In genomic region chr7:139861411-139861810, GRCm38 (mm10) we compare ENCODE assay signal across 9 mouse cellular contexts. TPM values are rescaled to one million over a fixed set of nuclear protein-coding genes. Genes with fewer than 3 reads are reported as not detected.
DNase-seq lines count a peak whose midpoint lies in the region; ATAC-seq and TF ChIP-seq lines count a peak whose summit lies in the region.
"Had no signal": no experiment of that assay in that cellular context is flagged by ENCODE, and none has a peak within 500 bp of the region (broad histone marks: within the 10 kb centered on the region; RNA-seq: fewer than 3 reads in every experiment).

No protein-coding gene starts in this region.

- H3K27ac ChIP-seq in heart, embryonic 11.5 days (ENCODE audit: low read depth, low read length): no peak overlapping the region
- H3K27ac ChIP-seq in layer of hippocampus, adult 2 months: no peak overlapping the region
- H3K27ac ChIP-seq: macrophage had no signal

- no peaks in the 10 kb centered on the region for H3K27me3 ChIP-seq in heart, embryonic 11.5 days (ENCODE audit: control insufficient read depth, insufficient read depth, low read length)

- no peaks in the 10 kb centered on the region for H3K9me3 ChIP-seq in heart, embryonic 11.5 days (replicated peaks; ENCODE audit: control insufficient read depth, low read length)

- WGBS in heart, embryonic 11.5 days (ENCODE audit: insufficient replicate concordance): 23% methylated on average over 3 of the region's 3 CpGs

- no peak for ATAC-seq in heart, embryonic 11.5 days (replicated peaks; ENCODE audit: insufficient number of reproducible peaks, low FRiP score, low TSS enrichment)

- peak; percentile 94 for TF ChIP-seq CTCF in layer of hippocampus, adult 2 months (conservative IDR thresholded peaks at IDR 0.05)

- no peaks in the 10 kb centered on the region for H3K4me1 ChIP-seq in heart, embryonic 11.5 days (ENCODE audit: control insufficient read depth, insufficient read depth, low read length)

- H3K9ac ChIP-seq in heart, embryonic 11.5 days (ENCODE audit: low read depth, low read length): no peak overlapping the region

- no peaks in the 10 kb centered on the region for H3K36me3 ChIP-seq in heart, embryonic 11.5 days (ENCODE audit: control insufficient read depth, insufficient read depth, low read length)

- no peak overlapping the region for H3K4me3 ChIP-seq in heart, embryonic 11.5 days (ENCODE audit: low read depth, low read length)
- no peak overlapping the region for H3K4me3 ChIP-seq in layer of hippocampus, adult 2 months

- H3K4me2 ChIP-seq in heart, embryonic 11.5 days: no peak overlapping the region

- DNase-seq in heart, adult 8-10 months (ENCODE audit: low spot score): peak; percentile 77
- DNase-seq in R1 (ENCODE audit: low read depth, low spot score): peak; percentile 77
- peak; percentile 68 to 83 for DNase-seq in cerebellum, postnatal 36 days
- DNase-seq in gastrocnemius, postnatal 4 days (ENCODE audit: low spot score in 2 of 2): peak; percentile 38 to 57
- peak; percentile 77 to 85 for DNase-seq in layer of hippocampus, adult 2 months (ENCODE audit: low spot score in 2 of 2)
- peak; percentile 78 for DNase-seq in lung, postnatal 36 days
- peak; percentile 65 for DNase-seq in telencephalon, adult 2 months (ENCODE audit: low read depth, low spot score)

RNA-seq across cellular contexts. Expression of gene Adgra1, which starts 27.4 kb away (rescaled TPM):
- under 1 TPM in 2 of 4 experiments, not detected in 2; 0.06 to 0.09 TPM for total RNA-seq in heart, adult 8-10 months (2022)
- not detected in 2 replicates for polyA plus RNA-seq in heart, embryonic 11.5 days (2014; fragmentation: Nextera tagmentation; extraction: Ambion mirVana)
- total RNA-seq in gastrocnemius, postnatal 4 days (2021): under 1 TPM; 0.05 TPM
- total RNA-seq in layer of hippocampus, adult 2 months (2021): 10 to 100 TPM; 45.8 to 48.8 TPM
- polyA plus RNA-seq: macrophage had no signal

RNA-seq across cellular contexts. Expression of gene Kndc1, which starts 33.1 kb away (rescaled TPM):
- under 1 TPM in 1 of 4 experiments, not detected in 3; 0.06 TPM for total RNA-seq in heart, adult 8-10 months (2022)
- polyA plus RNA-seq in heart, embryonic 11.5 days (2014; fragmentation: Nextera tagmentation; extraction: Ambion mirVana): 0.03 TPM in 1 of 2 replicates, not detected in the other
- 1 to 10 TPM in 1 of 2 experiments, under 1 TPM in 1; 0.91 to 1.0 TPM for total RNA-seq in gastrocnemius, postnatal 4 days (2021)
- total RNA-seq in layer of hippocampus, adult 2 months (2021): 10 to 100 TPM; 80.3 to 87.0 TPM
- polyA plus RNA-seq: macrophage had no signal

Comparison
In these comparisons a context has a peak if more than half of its experiments do, and no peak if none do; other contexts are left out.
1. RNA of gene Adgra1, which starts 27.4 kb away (total RNA-seq): 45.8 to 48.8 TPM in layer of hippocampus, adult 2 months; 0.06 to 0.09 TPM in heart, adult 8-10 months and 0.05 TPM in gastrocnemius, postnatal 4 days; every median in the first group is over 10 times any median in the second.
2. RNA of gene Kndc1, which starts 33.1 kb away (total RNA-seq): 80.3 to 87.0 TPM in layer of hippocampus, adult 2 months; 0.91 to 1.0 TPM in gastrocnemius, postnatal 4 days and 0.06 TPM in heart, adult 8-10 months; every median in the first group is over 10 times any median in the second.
3. Peak in every context shown above with its lines, with median percentiles within 50 percentile points of each other: DNase-seq.